Comparison of ENCODE assay signal across 9 mouse cellular contexts in the genomic region with DNA sequence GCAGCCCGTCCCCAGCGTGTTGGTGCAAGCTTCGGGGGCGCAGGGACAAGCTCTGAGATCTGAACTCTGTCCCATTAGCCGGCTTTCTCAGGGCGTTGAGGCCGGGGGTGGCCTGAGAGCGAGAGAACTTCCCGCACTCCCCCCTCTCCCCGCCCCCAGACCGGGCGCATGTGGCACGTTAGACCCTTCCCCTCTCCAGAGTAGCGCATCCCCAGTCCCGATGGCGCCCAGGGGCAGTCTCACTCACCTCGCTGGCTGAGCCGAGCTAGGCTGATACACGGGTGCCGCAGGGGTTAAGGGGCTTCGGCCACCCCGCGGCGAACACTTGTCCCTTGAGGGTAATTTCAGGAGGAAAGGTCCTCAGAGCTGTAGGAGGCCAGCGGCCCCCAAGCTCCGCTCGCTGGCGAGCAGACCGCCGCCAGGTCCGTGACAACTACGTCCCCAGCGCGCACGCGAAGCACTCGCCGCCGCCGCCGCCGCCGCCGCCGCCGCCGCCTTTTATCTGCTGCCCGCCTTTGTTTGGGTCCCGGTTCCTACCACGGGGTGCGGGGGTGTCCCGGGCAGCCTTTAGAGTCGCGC. TPM values are rescaled to one million over a fixed set of nuclear protein-coding genes. Genes with fewer than 3 reads are reported as not detected.
DNase-seq lines count a peak whose midpoint lies in the region; ATAC-seq and TF ChIP-seq lines count a peak whose summit lies in the region.
"Had no signal": no experiment of that assay in that cellular context is flagged by ENCODE, and none has a peak within 500 bp of the region (broad histone marks: within the 10 kb centered on the region; RNA-seq: fewer than 3 reads in every experiment).

A gene (minus strand): TSS at position 490 of the 579 bp plus-strand sequence.

- no peak for TF ChIP-seq POLR2A in bone marrow macrophage, adult 2 months (IDR thresholded peaks at IDR 0.05; ENCODE audit: borderline replicate concordance, low read depth, low read length)

- peak within 1 kb of the TSS; percentile 54 for H3K4me2 ChIP-seq in heart, embryonic 11.5 days
- peak within 1 kb of the TSS; percentile 75 for H3K4me2 ChIP-seq in hindbrain, embryonic 14.5 days (replicated peaks)
- peak within 1 kb of the TSS; percentile 50 for H3K4me2 ChIP-seq in liver, embryonic 13.5 days

- no peak within 1 kb of the TSS for H3K9ac ChIP-seq in heart, embryonic 11.5 days (ENCODE audit: low read depth, low read length)
- H3K9ac ChIP-seq in hindbrain, embryonic 14.5 days = peak within 1 kb of the TSS; percentile 93
- H3K9ac ChIP-seq in liver, embryonic 13.5 days = no peak within 1 kb of the TSS

- ATAC-seq in heart, embryonic 11.5 days (replicated peaks; ENCODE audit: insufficient number of reproducible peaks, low FRiP score, low TSS enrichment) = peak; percentile 10; the same call in 1 of the 2 replicates
- ATAC-seq in hindbrain, embryonic 14.5 days (ENCODE audit: low FRiP score) = peak; percentile 55
- ATAC-seq in liver, embryonic 13.5 days (ENCODE audit: low read depth) = no peak
- no peak for ATAC-seq in erythroid progenitor cell, adult 5-6 weeks (replicated peaks; ENCODE audit: low FRiP score, poor library complexity, severe bottlenecking)

- no peak within 1 kb of the TSS for H3K27ac ChIP-seq in heart, embryonic 11.5 days (ENCODE audit: low read depth, low read length)
- H3K27ac ChIP-seq in bone marrow macrophage, adult 2 months (ENCODE audit: insufficient read depth, low read depth, low read length) = no peak within 1 kb of the TSS
- peak within 1 kb of the TSS; percentile 87 for H3K27ac ChIP-seq in hindbrain, embryonic 14.5 days
- H3K27ac ChIP-seq in liver, embryonic 13.5 days = no peak within 1 kb of the TSS

- H3K4me3 ChIP-seq in heart, embryonic 11.5 days (ENCODE audit: low read depth, low read length) = peak within 1 kb of the TSS; percentile 31
- peak within 1 kb of the TSS; percentile 24 for H3K4me3 ChIP-seq in bone marrow macrophage, adult 2 months (ENCODE audit: insufficient read depth, low read length)
- peak within 1 kb of the TSS; percentile 79 for H3K4me3 ChIP-seq in hindbrain, embryonic 14.5 days (replicated peaks; ENCODE audit: low read length)
- peak within 1 kb of the TSS; percentile 27 for H3K4me3 ChIP-seq in liver, embryonic 13.5 days (replicated peaks)

- no peak for TF ChIP-seq CTCF in bone marrow macrophage, adult 2 months (IDR thresholded peaks at IDR 0.05; ENCODE audit: low read depth, low read length)

- H3K27me3 ChIP-seq in heart, embryonic 11.5 days (ENCODE audit: control insufficient read depth, insufficient read depth, low read length) = peaks cover 44% of the 10 kb centered on the region
- H3K27me3 ChIP-seq in hindbrain, embryonic 14.5 days (ENCODE audit: control insufficient read depth, insufficient read depth, low read length) = no peaks in the 10 kb centered on the region
- peaks cover 42% of the 10 kb centered on the region for H3K27me3 ChIP-seq in liver, embryonic 13.5 days

- H3K9me3 ChIP-seq in heart, embryonic 11.5 days (replicated peaks; ENCODE audit: control insufficient read depth, low read length) = no peaks in the 10 kb centered on the region
- H3K9me3 ChIP-seq in hindbrain, embryonic 14.5 days (ENCODE audit: control insufficient read depth, low read length) = no peaks in the 10 kb centered on the region
- H3K9me3 ChIP-seq in liver, embryonic 13.5 days (replicated peaks) = no peaks in the 10 kb centered on the region

- intact Hi-C loops in heart, postnatal 25 days (cut with DNase I) = no loop called here

- no peaks in the 10 kb centered on the region for H3K36me3 ChIP-seq in heart, embryonic 11.5 days (ENCODE audit: control insufficient read depth, insufficient read depth, low read length)
- no peaks in the 10 kb centered on the region for H3K36me3 ChIP-seq in hindbrain, embryonic 14.5 days (replicated peaks; ENCODE audit: control insufficient read depth, insufficient read depth)
- H3K36me3 ChIP-seq in liver, embryonic 13.5 days = no peaks in the 10 kb centered on the region
- H3K36me3 ChIP-seq: G1E had no signal

- DNase-seq in heart, postnatal 25 days (ENCODE audit: low spot score) = no peak
- DNase-seq in hindbrain, embryonic 14.5 days (ENCODE audit: low spot score) = no peak
- DNase-seq in liver, embryonic 13.5 days = no peak
- no peak for DNase-seq in MN1 (ENCODE audit: low spot score)
- no peak for DNase-seq in ovary, postnatal 14 days (ENCODE audit: low spot score)

- under 1% methylated on average over 54 of the region's 54 CpGs for WGBS in heart, embryonic 11.5 days (ENCODE audit: insufficient replicate concordance)
- WGBS in hindbrain, embryonic 14.5 days = under 1% methylated on average over 49 of the region's 54 CpGs
- WGBS in liver, embryonic 13.5 days (ENCODE audit: insufficient replicate concordance) = 2% methylated on average over 48 of the region's 54 CpGs

- no peaks in the 10 kb centered on the region for H3K4me1 ChIP-seq in heart, embryonic 11.5 days (ENCODE audit: control insufficient read depth, insufficient read depth, low read length)
- H3K4me1 ChIP-seq in bone marrow macrophage, adult 2 months (ENCODE audit: control insufficient read depth, insufficient read depth, low read length) = no peaks in the 10 kb centered on the region
- H3K4me1 ChIP-seq in hindbrain, embryonic 14.5 days (replicated peaks; ENCODE audit: control insufficient read depth, insufficient read depth, low read length) = peaks cover 49% of the 10 kb centered on the region
- no peaks in the 10 kb centered on the region for H3K4me1 ChIP-seq in liver, embryonic 13.5 days (replicated peaks)

RNA-seq across cellular contexts. Expression of the gene that starts here (rescaled TPM):
- 0.06 TPM in 1 of 2 replicates, not detected in the other for polyA plus RNA-seq in heart, embryonic 11.5 days (2014; fragmentation: Nextera tagmentation; extraction: Ambion mirVana)
- total RNA-seq in heart, postnatal 25 days (2021) = not detected
- not detected in 2 replicates for polyA plus RNA-seq in bone marrow macrophage, adult 2 months (2012; ENCODE audit: insufficient read depth, insufficient read length, missing spikeins)
- polyA plus RNA-seq in hindbrain, embryonic 14.5 days (2014; fragmentation: Nextera tagmentation; extraction: Ambion mirVana) = 16.6 and 16.9 TPM in 2 replicates
- 0.03 TPM in 1 of 2 replicates, not detected in the other for polyA plus RNA-seq in liver, embryonic 13.5 days (2015; fragmentation: Nextera tagmentation; extraction: Ambion mirVana)
- not detected in 2 replicates for total RNA-seq in erythroid progenitor cell, adult 5-6 weeks (2015; ENCODE audit: low replicate concordance)
- total RNA-seq in erythroid progenitor cell, adult 5-6 weeks (2017; ENCODE audit: low replicate concordance) = not detected in 2 replicates
- total RNA-seq: G1E had no signal

Comparison
In these comparisons a context has a peak if more than half of its experiments do, and no peak if none do; other contexts are left out.
1. RNA of the gene that starts here (polyA plus RNA-seq): 16.6 to 16.9 TPM in hindbrain, embryonic 14.5 days; not detected in bone marrow macrophage, adult 2 months, 0.03 TPM in liver, embryonic 13.5 days and 0.06 TPM in heart, embryonic 11.5 days; every median in the first group is over 10 times any median in the second.
2. Peak in ATAC-seq, H3K4me3 ChIP-seq and H3K4me2 ChIP-seq in heart, embryonic 11.5 days; RNA of the gene not detected or under 1 TPM.
3. H3K4me3 ChIP-seq: peak in every context shown above with its lines; median percentile 79 in hindbrain, embryonic 14.5 days; 31 in heart, embryonic 11.5 days; 27 in liver, embryonic 13.5 days; 24 in bone marrow macrophage, adult 2 months.
4. Peak in every context shown above with its lines, with median percentiles within 50 percentile points of each other: H3K4me2 ChIP-seq.